Mouse (Mus musculus) heart, embryonic 14.5 days (tissue): ENCODE measurements around the gene Cct4. TPM values are rescaled to one million over a fixed set of nuclear protein-coding genes. Genes with fewer than 3 reads are reported as not detected.

Experiments used
- ATAC-seq: fragments of 200-750 bp; cut with Nextera tagmentation; 2 replicates; pipeline ENCODE4 v1.8.0; 2017; ENCODE audit warnings: low read depth, moderate TSS enrichment; ENCODE audit not compliant: insufficient number of reproducible peaks, insufficient read depth, low FRiP score
- H3K27ac ChIP-seq, 2 experiments: fragments of 200-500 bp in 1 of 2; fragments of 300-500 bp in 1 of 2; sonication (generic) in 1 of 2; replicated peaks in 1 of 2; 2 replicates each; pipeline ENCODE4 v1.5.1; 2012 to 2014; ENCODE audit warnings: low read depth in 2 of 2, low read length in 2 of 2, control low read depth in 1 of 2, mild to moderate bottlenecking in 1 of 2, mixed read lengths in 1 of 2; ENCODE audit not compliant: control insufficient read depth in 1 of 2, insufficient read depth in 1 of 2
- H3K27me3 ChIP-seq: fragments of 300-500 bp; sonication (generic); 2 replicates; pipeline ENCODE4 v1.6.1; 2014; ENCODE audit warnings: mild to moderate bottlenecking, low read length, control low read depth; ENCODE audit not compliant: control insufficient read depth, insufficient read depth
- H3K36me3 ChIP-seq: fragments of 300-500 bp; sonication (generic); 2 replicates; pipeline ENCODE4 v1.6.1; 2014; ENCODE audit warnings: mild to moderate bottlenecking, control low read depth, low read length, mixed read lengths; ENCODE audit not compliant: control insufficient read depth, insufficient read depth
- H3K4me1 ChIP-seq, 2 experiments: fragments of 200-500 bp in 1 of 2; fragments of 300-500 bp in 1 of 2; sonication (generic) in 1 of 2; 2 replicates each; pipeline ENCODE4 v1.6.1; 2012 to 2014; ENCODE audit warnings: low read length in 2 of 2, control low read depth in 1 of 2, mixed read lengths in 1 of 2; ENCODE audit not compliant: control insufficient read depth in 2 of 2, insufficient read depth in 2 of 2
- H3K4me2 ChIP-seq: fragments of 300-500 bp; sonication (generic); 2 replicates; pipeline ENCODE4 v1.6.1; 2014; ENCODE audit warnings: mild to moderate bottlenecking, low read length
- H3K4me3 ChIP-seq, 2 experiments: fragments of 200-500 bp in 1 of 2; fragments of 300-500 bp in 1 of 2; sonication (generic) in 1 of 2; 2 replicates each; pipeline ENCODE4 v1.5.1; 2012 to 2014; ENCODE audit warnings: low read length in 2 of 2, mild to moderate bottlenecking in 2 of 2, control low read depth in 1 of 2, low read depth in 1 of 2, moderate library complexity in 1 of 2; ENCODE audit not compliant: control insufficient read depth in 1 of 2, insufficient read depth in 1 of 2
- H3K9ac ChIP-seq: fragments of 300-500 bp; sonication (generic); 2 replicates; pipeline ENCODE4 v1.6.1; 2014; ENCODE audit warnings: mild to moderate bottlenecking, low read length
- H3K9me3 ChIP-seq: fragments of 300-500 bp; sonication (generic); 2 replicates; pipeline ENCODE4 v1.6.1; 2016; ENCODE audit warnings: low read length, control low read depth; ENCODE audit not compliant: control insufficient read depth
- WGBS: fragments of 180-500 bp; shearing (Covaris S2); extraction: QIAGEN DNeasy Blood & Tissue Kit; methylation state at CpG from one replicate; pipeline ENCODE4 v1.1.7; 2014; 5-methylcytosine and 5-hydroxymethylcytosine counted together
- polyA plus RNA-seq: library from polyadenylated mRNA; unstranded; fragments of >200 nt; fragmentation: Nextera tagmentation; extraction: Ambion mirVana; gene quantifications from 2 replicates; pipeline ENCODE4 v1.2.1, GENCODE M21; 2014

Gene Cct4
- polyA plus RNA-seq, 1 experiment from 2014 or later = 223 TPM

DNA sequence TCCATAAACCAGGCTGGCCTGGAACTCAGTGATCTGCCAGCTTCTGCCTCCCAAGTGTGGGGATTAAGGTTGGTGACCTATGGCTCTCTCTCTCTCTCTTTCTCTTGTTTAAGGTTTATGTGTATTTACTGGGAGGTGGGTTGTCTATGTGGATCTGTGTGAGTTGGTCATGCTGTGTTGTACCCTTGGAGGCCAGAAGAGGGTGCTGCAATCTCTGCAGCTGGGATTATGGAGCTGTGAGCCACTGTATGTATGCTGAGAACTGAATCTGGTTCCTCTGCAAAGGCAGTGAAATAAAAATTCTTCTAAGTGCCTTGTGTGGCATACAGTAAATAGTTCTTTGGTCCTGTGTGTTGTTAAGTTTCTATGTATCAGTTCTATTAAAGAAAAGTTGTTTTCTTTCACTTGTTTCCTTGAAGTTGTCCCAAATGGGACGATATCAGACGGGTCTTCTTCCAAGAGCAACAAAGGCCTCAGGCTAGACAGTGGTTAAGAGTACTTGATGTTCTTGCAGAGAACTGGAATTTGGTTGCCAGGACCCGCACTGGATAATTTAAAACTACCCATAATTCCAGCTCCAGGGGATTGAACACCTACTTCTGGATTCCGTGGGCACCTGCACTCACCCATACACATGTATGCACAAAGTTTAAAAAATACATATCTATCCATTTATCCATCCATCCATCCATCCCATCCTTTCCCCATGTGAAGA is 23.4 kb downstream of the Cct4 start:
- H3K9ac ChIP-seq = no peak overlapping the region
- H3K27ac ChIP-seq = no peak overlapping the region
- WGBS = 89% methylated on average over 4 of the region's 4 CpGs
- no peaks in the 10 kb centered on the region for H3K36me3 ChIP-seq
- H3K4me1 ChIP-seq = no peaks in the 10 kb centered on the region
- no peak overlapping the region for H3K4me2 ChIP-seq
- no peak overlapping the region for H3K4me3 ChIP-seq
- no peaks in the 10 kb centered on the region for H3K27me3 ChIP-seq
- H3K9me3 ChIP-seq = 0 out of 2 replicates have a peak, but pooled peaks cover 5% of the 10 kb centered on the region
- ATAC-seq = no peak

DNA sequence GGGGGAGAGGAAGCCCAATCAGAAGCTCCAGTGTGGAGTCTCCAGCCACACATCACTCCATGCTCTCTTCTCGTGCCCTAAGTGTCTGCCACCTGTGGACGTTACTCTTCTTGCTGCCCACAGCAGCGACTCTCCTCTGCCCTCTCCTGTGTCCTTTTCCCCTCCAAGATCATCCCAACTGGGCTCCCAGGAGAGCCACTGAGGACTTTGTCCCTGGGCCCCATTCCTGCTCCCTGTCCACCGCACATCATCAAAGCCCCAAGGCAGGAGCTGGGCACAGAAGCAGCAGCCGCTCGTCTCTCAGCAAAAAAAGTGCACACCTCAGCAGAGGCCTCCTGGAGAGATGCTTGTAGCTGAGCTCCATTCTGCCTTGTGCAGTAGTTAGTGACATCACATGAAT is 24.7 kb downstream of the Cct4 start:
- Histone ChIP-seq H3K9me3 (0 out of 2 replicates have a peak, but pooled peaks cover 5% of the 10 kb centered on the region), H3K4me2 (no peak overlapping the region), H3K27me3 (no peaks in the 10 kb centered on the region), H3K4me3 (no peak overlapping the region), H3K27ac (no peak overlapping the region), H3K9ac (no peak overlapping the region), H3K4me1 (no peaks in the 10 kb centered on the region), H3K36me3 (no peaks in the 10 kb centered on the region)
- no peak for ATAC-seq
- whole genome bisulfite sequencing = 65% methylated on average over 6 of the region's 6 CpGs

DNA sequence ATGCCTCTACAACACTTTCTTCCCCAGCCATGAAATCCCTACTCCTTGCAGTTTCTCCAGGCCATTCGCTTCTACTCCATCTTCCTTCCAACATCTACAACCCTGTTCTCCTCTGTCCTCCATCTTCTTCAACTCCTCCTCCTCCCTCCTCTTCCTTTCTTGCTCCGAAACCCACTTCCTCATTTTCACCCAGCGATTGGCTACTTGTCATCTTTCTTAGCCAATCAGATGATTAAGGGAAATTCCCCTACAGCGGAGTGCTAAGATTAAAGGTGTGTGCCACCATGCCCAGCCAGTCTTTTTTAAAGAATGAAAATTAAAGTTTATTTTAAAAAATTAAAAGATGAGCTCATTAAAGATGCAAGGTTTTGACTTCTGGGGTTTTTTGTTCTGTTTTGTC is 27.6 kb downstream of the Cct4 start:
- Histone ChIP-seq H3K27me3 (no peaks in the 10 kb centered on the region), H3K4me3 (no peak overlapping the region), H3K4me2 (no peak overlapping the region), H3K9me3 (0 out of 2 replicates have a peak, but pooled peaks cover 5% of the 10 kb centered on the region), H3K27ac (no peak overlapping the region), H3K36me3 (no peaks in the 10 kb centered on the region), H3K9ac (no peak overlapping the region), H3K4me1 (no peaks in the 10 kb centered on the region)
- no peak for ATAC-seq
- WGBS = 88% methylated on average over 4 of the region's 4 CpGs

DNA sequence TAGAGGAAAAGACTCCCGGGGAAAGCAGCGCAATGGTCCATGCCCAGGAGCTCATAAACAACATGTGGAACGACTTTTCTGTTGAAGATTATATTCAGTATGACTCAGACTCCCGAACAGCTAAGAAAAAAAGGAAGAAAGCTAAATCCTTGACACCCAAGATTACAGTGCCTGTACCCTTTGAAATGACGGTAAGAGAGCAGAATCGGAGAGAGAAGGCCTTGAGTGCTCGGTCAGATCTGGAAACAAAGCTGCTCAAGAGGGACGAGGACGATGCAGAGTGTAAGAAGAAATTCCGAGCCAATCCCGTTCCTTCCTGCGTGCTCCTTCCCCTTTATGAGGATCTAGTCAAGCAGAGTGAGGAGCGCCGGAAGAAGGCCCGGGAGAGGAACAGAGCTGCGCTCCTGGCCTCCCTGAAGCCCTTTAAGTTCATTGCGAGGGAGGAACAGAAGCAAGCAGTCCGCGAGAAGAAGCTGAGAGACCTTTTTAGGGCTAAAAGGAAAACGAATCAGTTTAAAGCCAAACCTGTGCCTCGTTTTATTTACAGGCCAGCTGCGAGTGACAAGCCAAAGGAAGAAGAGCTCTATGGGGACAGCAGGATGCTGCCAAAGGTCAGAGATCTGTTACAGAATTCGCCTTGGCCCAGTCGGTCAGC is 29.9 kb downstream of the Cct4 start:
- no peaks in the 10 kb centered on the region for H3K36me3 ChIP-seq
- H3K27me3 ChIP-seq = no peaks in the 10 kb centered on the region
- no peak overlapping the region for H3K9ac ChIP-seq
- no peaks in the 10 kb centered on the region for H3K4me1 ChIP-seq
- no peak overlapping the region for H3K4me2 ChIP-seq
- no peak overlapping the region for H3K27ac ChIP-seq
- WGBS = 66% methylated on average over 24 of the region's 24 CpGs
- H3K9me3 ChIP-seq = 0 out of 2 replicates have a peak, but pooled peaks cover 5% of the 10 kb centered on the region
- H3K4me3 ChIP-seq = no peak overlapping the region
- no peak for ATAC-seq

DNA sequence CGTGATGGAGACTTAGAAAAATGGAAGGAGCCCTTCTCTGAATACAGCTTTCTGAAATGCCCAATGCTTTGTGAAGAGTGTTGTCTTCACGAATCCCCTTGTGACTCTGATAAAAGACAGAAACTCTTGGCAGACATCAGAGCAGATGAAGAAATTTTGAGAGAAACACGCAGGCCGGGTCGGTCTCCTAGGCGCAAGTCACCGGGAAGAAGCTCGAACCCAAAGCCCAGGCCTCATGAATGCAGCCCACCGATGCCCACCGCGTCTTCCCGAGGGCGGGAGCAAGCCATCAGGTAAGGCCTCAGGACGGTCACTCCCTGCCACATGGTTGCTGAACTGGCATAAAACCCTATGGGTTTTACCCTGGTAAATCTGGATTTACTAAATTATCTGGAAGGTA is 30.5 kb downstream of the Cct4 start:
- 90% methylated on average over 14 of the region's 14 CpGs for WGBS
- Histone ChIP-seq H3K4me2 (no peak overlapping the region), H3K9ac (no peak overlapping the region), H3K27ac (no peak overlapping the region), H3K9me3 (0 out of 2 replicates have a peak, but pooled peaks cover 5% of the 10 kb centered on the region), H3K4me1 (no peaks in the 10 kb centered on the region), H3K36me3 (no peaks in the 10 kb centered on the region), H3K27me3 (no peaks in the 10 kb centered on the region), H3K4me3 (no peak overlapping the region)
- no peak for ATAC-seq

DNA sequence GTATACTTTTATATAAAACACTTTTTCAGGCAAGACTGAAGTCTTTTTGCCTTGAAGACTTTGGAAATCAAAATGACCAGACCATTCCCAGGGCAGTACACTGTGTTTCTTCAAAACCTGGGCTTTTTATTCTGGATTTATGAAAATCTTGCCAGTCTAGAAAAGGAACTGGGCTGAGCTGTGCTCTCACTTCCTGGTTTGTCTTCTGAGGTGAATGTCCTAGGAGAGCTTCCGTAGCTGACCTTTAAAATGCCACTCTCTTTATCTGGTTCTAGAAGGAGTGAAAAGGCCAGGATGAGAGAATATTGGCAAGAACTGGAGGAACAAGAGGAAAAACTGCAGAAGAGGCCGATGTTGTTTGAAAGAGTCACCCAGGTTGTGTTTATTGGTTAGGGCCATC is 32.8 kb downstream of the Cct4 start:
- Histone ChIP-seq H3K27me3 (no peaks in the 10 kb centered on the region), H3K4me1 (no peaks in the 10 kb centered on the region), H3K36me3 (no peaks in the 10 kb centered on the region), H3K4me2 (no peak overlapping the region), H3K9me3 (0 out of 2 replicates have a peak, but pooled peaks cover 4% of the 10 kb centered on the region), H3K9ac (no peak overlapping the region), H3K27ac (no peak overlapping the region), H3K4me3 (no peak overlapping the region)
- 86% methylated on average over 2 of the region's 2 CpGs for WGBS
- ATAC-seq = no peak

DNA sequence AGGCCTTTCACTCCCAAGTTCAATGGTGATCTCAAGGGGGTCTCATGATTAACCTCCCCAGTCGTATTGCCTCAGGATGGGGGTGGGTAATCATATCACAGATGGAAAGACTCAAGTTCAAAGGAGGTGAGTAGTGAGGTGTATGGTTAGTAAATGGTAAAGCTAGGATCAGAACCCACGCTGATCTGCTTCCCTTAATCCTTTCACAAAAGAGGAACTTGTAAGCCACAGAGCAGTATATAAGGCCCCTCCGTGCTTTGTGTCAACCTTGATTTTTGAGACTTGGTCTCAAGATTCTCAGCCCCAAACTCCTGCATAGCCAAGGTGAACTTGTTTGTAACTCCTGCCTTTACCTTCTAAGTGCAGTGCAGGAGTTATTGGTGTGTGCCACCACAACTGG is 33.9 kb downstream of the Cct4 start:
- Histone ChIP-seq H3K36me3 (no peaks in the 10 kb centered on the region), H3K4me2 (no peak overlapping the region), H3K9me3 (no peaks in the 10 kb centered on the region), H3K27me3 (no peaks in the 10 kb centered on the region), H3K9ac (no peak overlapping the region), H3K27ac (no peak overlapping the region), H3K4me1 (no peaks in the 10 kb centered on the region), H3K4me3 (no peak overlapping the region)
- WGBS = 76% methylated on average over 3 of the region's 3 CpGs
- ATAC-seq = no peak
